Mouse (Mus musculus) urinary bladder, adult 2 months (tissue): ENCODE measurements around the gene Apol6. TPM values are rescaled to one million over a fixed set of nuclear protein-coding genes. Genes with fewer than 3 reads are reported as not detected.
"Not testable (repeated sequence)": the region's sequence is repeated elsewhere in the genome, so short reads cannot be mapped to it uniquely, and the experiment has no call there.

Source experiments
- DNase-seq: peaks from one replicate; pipeline ENCODE4 v3.0.0; 2022; ENCODE audit warnings: low spot score
- polyA plus RNA-seq: library from polyadenylated mRNA; depleted of rRNA; stranded (reverse); fragments of >200 nt; gene quantifications from 2 replicates; pipeline ENCODE4 v1.2.3, GENCODE M21; 2012

Apol6 gene
- polyA plus RNA-seq, 1 experiment = 31.3 TPM

GRCm38 (mm10) chr15:77031271-77031670 lies 13.3 kb upstream of the Apol6 start:
- DNase-seq = no peak

GRCm38 (mm10) chr15:77034526-77034925 lies 10.0 kb upstream of the Apol6 start:
- DNase-seq = no peak

- no peak for DNase-seq
Observed at GRCm38 (mm10) chr15:77035643-77036042, 8.9 kb upstream of the Apol6 start.

GRCm38 (mm10) chr15:77036320-77036988 lies 8.1 kb upstream of the Apol6 start:
- no peak for DNase-seq

GRCm38 (mm10) chr15:77036989-77037277 lies 7.6 kb upstream of the Apol6 start:
- no peak for DNase-seq

GRCm38 (mm10) chr15:77037278-77038161 lies 7.0 kb upstream of the Apol6 start:
- DNase-seq = no peak

GRCm38 (mm10) chr15:77039211-77039700 lies 5.3 kb upstream of the Apol6 start:
- DNase-seq = no peak

GRCm38 (mm10) chr15:77040784-77041183 lies 3.7 kb upstream of the Apol6 start:
- no peak for DNase-seq

GRCm38 (mm10) chr15:77045609-77046008 lies 1.1 kb downstream of the Apol6 start:
- DNase-seq = no peak

- DNase-seq = no peak
Observed at GRCm38 (mm10) chr15:77050570-77050969, 6.0 kb downstream of the Apol6 start, which contains the start of gene Mb. Gene Mb (minus strand): TSS chr15:77050670.

- DNase-seq = no peak
Observed at GRCm38 (mm10) chr15:77052176-77052575, 7.6 kb downstream of the Apol6 start.

GRCm38 (mm10) chr15:77053021-77053420 lies 8.5 kb downstream of the Apol6 start:
- DNase-seq = no peak

GRCm38 (mm10) chr15:77054611-77055175 lies 10.2 kb downstream of the Apol6 start:
- DNase-seq = no peak

GRCm38 (mm10) chr15:77056001-77056790 lies 11.7 kb downstream of the Apol6 start:
- DNase-seq = no peak

GRCm38 (mm10) chr15:77056791-77057051 lies 12.2 kb downstream of the Apol6 start:
- DNase-seq = no peak

GRCm38 (mm10) chr15:77058566-77058965 lies 14.0 kb downstream of the Apol6 start:
- DNase-seq = no peak

- not testable (repeated sequence) for DNase-seq
Observed at GRCm38 (mm10) chr15:77059416-77059815, 14.9 kb downstream of the Apol6 start.

- DNase-seq = no peak
Observed at GRCm38 (mm10) chr15:77062746-77063145, 18.2 kb downstream of the Apol6 start.

- DNase-seq = no peak
Observed at GRCm38 (mm10) chr15:77065259-77065852, 20.8 kb downstream of the Apol6 start.

- DNase-seq = no peak
Observed at GRCm38 (mm10) chr15:77066233-77066632, 21.7 kb downstream of the Apol6 start.

- no peak for DNase-seq
Observed at GRCm38 (mm10) chr15:77068439-77068861, 23.9 kb downstream of the Apol6 start.

- DNase-seq = no peak
Observed at GRCm38 (mm10) chr15:77069019-77069418, 24.5 kb downstream of the Apol6 start.
